Mouse (Mus musculus): ENCODE data around the gene Igsf21. TPM values are rescaled to one million over a fixed set of nuclear protein-coding genes. Genes with fewer than 3 reads are reported as not detected.

Igsf21 gene
- total RNA-seq, 2 experiments from 2014 or later, result 4.5 to 5.9 TPM

GRCm38 (mm10) chr4:140068468-140068867, 178.1 kb downstream of the Igsf21 start:
- no peak for DNase-seq (ENCODE audit: low spot score in 2 of 2)

GRCm38 (mm10) chr4:140066011-140066410, 180.6 kb downstream of the Igsf21 start:
- no peak for DNase-seq (ENCODE audit: low spot score in 2 of 2)

GRCm38 (mm10) chr4:140063153-140063671, 183.4 kb downstream of the Igsf21 start:
- no peak for DNase-seq (ENCODE audit: low spot score in 2 of 2)

GRCm38 (mm10) chr4:140060251-140060650, 186.3 kb downstream of the Igsf21 start:
- DNase-seq (ENCODE audit: low spot score in 2 of 2), result no peak

- DNase-seq (ENCODE audit: low spot score in 2 of 2), result no peak
Observed at GRCm38 (mm10) chr4:140053042-140053441, 193.5 kb downstream of the Igsf21 start.

GRCm38 (mm10) chr4:140052575-140052974, 194.0 kb downstream of the Igsf21 start:
- DNase-seq (ENCODE audit: low spot score in 2 of 2), result no peak

- no peak for DNase-seq (ENCODE audit: low spot score in 2 of 2)
Observed at GRCm38 (mm10) chr4:140047807-140048362, 198.7 kb downstream of the Igsf21 start.

- no peak for DNase-seq (ENCODE audit: low spot score in 2 of 2)
Observed at GRCm38 (mm10) chr4:140043953-140044352, 202.6 kb downstream of the Igsf21 start.

- DNase-seq (ENCODE audit: low spot score in 2 of 2), result no peak
Observed at GRCm38 (mm10) chr4:140038586-140039411, 207.8 kb downstream of the Igsf21 start.

GRCm38 (mm10) chr4:140037784-140038387, 208.7 kb downstream of the Igsf21 start:
- DNase-seq (ENCODE audit: low spot score in 2 of 2), result peak in 1 of 2 experiments; percentile 14

- DNase-seq (ENCODE audit: low spot score in 2 of 2), result no peak
Observed at GRCm38 (mm10) chr4:140035232-140035631, 211.4 kb downstream of the Igsf21 start.

GRCm38 (mm10) chr4:140033394-140033793, 213.2 kb downstream of the Igsf21 start:
- DNase-seq (ENCODE audit: low spot score in 2 of 2), result peak in 1 of 2 experiments; percentile 31

- DNase-seq (ENCODE audit: low spot score in 2 of 2), result peak; percentile 27 to 35
Observed at GRCm38 (mm10) chr4:140030415-140030814, 216.2 kb downstream of the Igsf21 start.

- no peak for DNase-seq (ENCODE audit: low spot score in 2 of 2)
Observed at GRCm38 (mm10) chr4:140030040-140030386, 216.6 kb downstream of the Igsf21 start.

- DNase-seq (ENCODE audit: low spot score in 2 of 2), result no peak
Observed at GRCm38 (mm10) chr4:140029324-140030039, 217.1 kb downstream of the Igsf21 start.

GRCm38 (mm10) chr4:140023833-140024232, 222.8 kb downstream of the Igsf21 start:
- no peak for DNase-seq (ENCODE audit: low spot score in 2 of 2)

- DNase-seq (ENCODE audit: low spot score in 2 of 2), result no peak
Observed at GRCm38 (mm10) chr4:140015916-140016315, 230.7 kb downstream of the Igsf21 start.

GRCm38 (mm10) chr4:140010728-140011470, 235.7 kb downstream of the Igsf21 start:
- no peak for DNase-seq (ENCODE audit: low spot score in 2 of 2)

GRCm38 (mm10) chr4:140004932-140005331, 241.7 kb downstream of the Igsf21 start:
- no peak for DNase-seq (ENCODE audit: low spot score in 2 of 2)

GRCm38 (mm10) chr4:140004170-140004569, 242.4 kb downstream of the Igsf21 start:
- no peak for DNase-seq (ENCODE audit: low spot score in 2 of 2)

GRCm38 (mm10) chr4:140002069-140002468, 244.5 kb downstream of the Igsf21 start:
- no peak for DNase-seq (ENCODE audit: low spot score in 2 of 2)

Measured in adrenal gland, postnatal 4 days (tissue).